Mouse (Mus musculus) stomach, embryonic 14.5 days (tissue): ENCODE results near the gene Olfr229. TPM values are rescaled to one million over a fixed set of nuclear protein-coding genes. Genes with fewer than 3 reads are reported as not detected.
"Not testable (repeated sequence)": the region's sequence is repeated elsewhere in the genome, so short reads cannot be mapped to it uniquely, and the experiment has no call there.

Experiments
- ATAC-seq: fragments of 200-750 bp; cut with Nextera tagmentation; 2 replicates; pipeline ENCODE4 v1.8.0; 2017; ENCODE audit warnings: low read depth, moderate TSS enrichment; ENCODE audit not compliant: insufficient number of reproducible peaks, insufficient read depth, low FRiP score
- H3K27ac ChIP-seq: fragments of 300-500 bp; sonication (generic); 2 replicates; pipeline ENCODE4 v1.5.1; 2014; ENCODE audit warnings: mild to moderate bottlenecking, low read length, moderate library complexity, mixed read lengths
- H3K27me3 ChIP-seq: fragments of 300-500 bp; sonication (generic); 2 replicates; pipeline ENCODE4 v1.6.1; 2014; ENCODE audit warnings: low read length, control low read depth, mixed read lengths; ENCODE audit not compliant: control insufficient read depth, insufficient read depth
- H3K36me3 ChIP-seq: fragments of 300-500 bp; sonication (generic); 2 replicates; pipeline ENCODE4 v1.6.1; 2014; ENCODE audit warnings: mild to moderate bottlenecking, control low read depth, low read length, moderate library complexity, mixed read lengths; ENCODE audit not compliant: control insufficient read depth, insufficient read depth
- H3K4me1 ChIP-seq: fragments of 300-500 bp; sonication (generic); 2 replicates; pipeline ENCODE4 v1.6.1; 2014; ENCODE audit warnings: low read length, control low read depth, mixed read lengths; ENCODE audit not compliant: control insufficient read depth, insufficient read depth
- H3K4me2 ChIP-seq: fragments of 300-500 bp; sonication (generic); replicated peaks from 2 replicates; pipeline ENCODE4 v1.6.1; 2014; ENCODE audit warnings: low read depth, low read length, control low read depth
- H3K4me3 ChIP-seq: fragments of 300-500 bp; sonication (generic); 2 replicates; pipeline ENCODE4 v1.5.1; 2014; ENCODE audit warnings: low read depth, low read length, control low read depth
- H3K9ac ChIP-seq: fragments of 300-500 bp; sonication (generic); replicated peaks from 2 replicates; pipeline ENCODE4 v1.6.1; 2014; ENCODE audit warnings: low read depth, mild to moderate bottlenecking, control low read depth, low read length, moderate library complexity, mixed read lengths
- H3K9me3 ChIP-seq: fragments of 300-500 bp; sonication (generic); 2 replicates; pipeline ENCODE4 v1.6.1; 2016; ENCODE audit warnings: low read depth, low read length, control low read depth; ENCODE audit not compliant: control insufficient read depth
- WGBS: fragments of 180-500 bp; shearing (Covaris S2); extraction: QIAGEN DNeasy Blood & Tissue Kit; methylation state at CpG from one replicate; pipeline ENCODE4 v1.1.7; 2014; 5-methylcytosine and 5-hydroxymethylcytosine counted together
- polyA plus RNA-seq: library from polyadenylated mRNA; unstranded; fragments of >200 nt; fragmentation: Nextera tagmentation; extraction: Ambion mirVana; gene quantifications from 2 replicates; pipeline ENCODE4 v1.2.1, GENCODE M21; 2014

Gene Olfr229
- not detected in 2 replicates for polyA plus RNA-seq

GRCm38 (mm10) chr9:39907036-39907435 is at the start of gene Olfr229:
Olfr229 (plus strand) TSS chr9:39907336.
- Histone ChIP-seq H3K4me1 (no peaks in the 10 kb centered on the region), H3K27ac (no peak within 1 kb of the TSS), H3K9me3 (no peaks in the 10 kb centered on the region), H3K27me3 (no peaks in the 10 kb centered on the region), H3K4me3 (no peak within 1 kb of the TSS), H3K4me2 (no peak within 1 kb of the TSS), H3K9ac (no peak within 1 kb of the TSS), H3K36me3 (no peaks in the 10 kb centered on the region)
- WGBS: 66% methylated on average over 2 of the region's 2 CpGs
- ATAC-seq: no peak

- no peaks in the 10 kb centered on the region for H3K36me3 ChIP-seq
- 56% methylated on average over 2 of the region's 2 CpGs for WGBS
- H3K4me1 ChIP-seq: no peaks in the 10 kb centered on the region
- H3K9me3 ChIP-seq: no peaks in the 10 kb centered on the region
- no peak within 1 kb of the TSS for H3K9ac ChIP-seq
- no peaks in the 10 kb centered on the region for H3K27me3 ChIP-seq
- ATAC-seq: no peak
- no peak within 1 kb of the TSS for H3K4me3 ChIP-seq
- H3K4me2 ChIP-seq: no peak within 1 kb of the TSS
- H3K27ac ChIP-seq: no peak within 1 kb of the TSS
These were observed 41.0 kb upstream of the Olfr229 start, which contains the start of gene Olfr972 for GRCm38 (mm10) chr9:39866122-39866521. Olfr972 (plus strand) TSS chr9:39866422.

- H3K9ac ChIP-seq: not testable (repeated sequence)
- WGBS: 92% methylated on average over 1 of the region's 1 CpGs
These were observed 35.1 kb upstream of the Olfr229 start for GRCm38 (mm10) chr9:39871986-39872385.

GRCm38 (mm10) chr9:39877541-39878396 is 29.4 kb upstream of the Olfr229 start:
- not testable (repeated sequence) for H3K4me1 ChIP-seq, H3K4me2 ChIP-seq, H3K9ac ChIP-seq, H3K27me3 ChIP-seq, H3K36me3 ChIP-seq, H3K4me3 ChIP-seq, H3K9me3 ChIP-seq, H3K27ac ChIP-seq
- WGBS: no CpG with 5 or more reads among the region's 4 CpGs
- 0 out of 2 replicates have a peak, but pooled peaks have one; percentile 53 for ATAC-seq

More at GRCm38 (mm10) chr9:39871986-39872385, 35.1 kb upstream of the Olfr229 start:
- H3K4me1 ChIP-seq, ATAC-seq, H3K27ac ChIP-seq, H3K4me3 ChIP-seq, H3K36me3 ChIP-seq, H3K4me2 ChIP-seq, H3K9me3 ChIP-seq, H3K27me3 ChIP-seq: not testable (repeated sequence)

GRCm38 (mm10) chr9:39905106-39905505 is 2.0 kb upstream of the Olfr229 start:
- Histone ChIP-seq H3K4me1 (no peaks in the 10 kb centered on the region), H3K27ac (no peak overlapping the region), H3K9me3 (no peaks in the 10 kb centered on the region), H3K4me3 (no peak overlapping the region), H3K27me3 (no peaks in the 10 kb centered on the region), H3K9ac (no peak overlapping the region), H3K4me2 (no peak overlapping the region), H3K36me3 (no peaks in the 10 kb centered on the region)
- 74% methylated on average over 6 of the region's 6 CpGs for WGBS
- peak; percentile 18; the same call in 1 of the 2 replicates for ATAC-seq

GRCm38 (mm10) chr9:39909939-39910338 is 2.8 kb downstream of the Olfr229 start:
- no peak overlapping the region for H3K4me3 ChIP-seq
- WGBS: 78% methylated on average over 3 of the region's 3 CpGs
- no peaks in the 10 kb centered on the region for H3K4me1 ChIP-seq
- no peaks in the 10 kb centered on the region for H3K27me3 ChIP-seq
- H3K4me2 ChIP-seq: no peak overlapping the region
- no peak overlapping the region for H3K9ac ChIP-seq
- H3K27ac ChIP-seq: no peak overlapping the region
- ATAC-seq: no peak
- H3K36me3 ChIP-seq: no peaks in the 10 kb centered on the region
- H3K9me3 ChIP-seq: no peaks in the 10 kb centered on the region

- H3K4me2 ChIP-seq, H3K9ac ChIP-seq, H3K36me3 ChIP-seq, H3K9me3 ChIP-seq, H3K4me1 ChIP-seq, ATAC-seq, H3K4me3 ChIP-seq, H3K27ac ChIP-seq, H3K27me3 ChIP-seq: not testable (repeated sequence)
- WGBS: no CpG with 5 or more reads among the region's 4 CpGs
These were observed 21.1 kb downstream of the Olfr229 start for GRCm38 (mm10) chr9:39927975-39928836.

- H3K27ac ChIP-seq, H3K4me1 ChIP-seq, H3K9ac ChIP-seq, ATAC-seq, H3K9me3 ChIP-seq, H3K27me3 ChIP-seq, H3K36me3 ChIP-seq, H3K4me3 ChIP-seq, H3K4me2 ChIP-seq: not testable (repeated sequence)
- 75% methylated on average over 1 of the region's 1 CpGs for WGBS
These were observed 21.7 kb downstream of the Olfr229 start for GRCm38 (mm10) chr9:39928837-39929236.
